Mouse (Mus musculus): ENCODE measurements around the gene Fkbp1a.
A peak's percentile ranks its signal among the peaks of the same experiment; 100 is the strongest.

Fkbp1a gene

DNA sequence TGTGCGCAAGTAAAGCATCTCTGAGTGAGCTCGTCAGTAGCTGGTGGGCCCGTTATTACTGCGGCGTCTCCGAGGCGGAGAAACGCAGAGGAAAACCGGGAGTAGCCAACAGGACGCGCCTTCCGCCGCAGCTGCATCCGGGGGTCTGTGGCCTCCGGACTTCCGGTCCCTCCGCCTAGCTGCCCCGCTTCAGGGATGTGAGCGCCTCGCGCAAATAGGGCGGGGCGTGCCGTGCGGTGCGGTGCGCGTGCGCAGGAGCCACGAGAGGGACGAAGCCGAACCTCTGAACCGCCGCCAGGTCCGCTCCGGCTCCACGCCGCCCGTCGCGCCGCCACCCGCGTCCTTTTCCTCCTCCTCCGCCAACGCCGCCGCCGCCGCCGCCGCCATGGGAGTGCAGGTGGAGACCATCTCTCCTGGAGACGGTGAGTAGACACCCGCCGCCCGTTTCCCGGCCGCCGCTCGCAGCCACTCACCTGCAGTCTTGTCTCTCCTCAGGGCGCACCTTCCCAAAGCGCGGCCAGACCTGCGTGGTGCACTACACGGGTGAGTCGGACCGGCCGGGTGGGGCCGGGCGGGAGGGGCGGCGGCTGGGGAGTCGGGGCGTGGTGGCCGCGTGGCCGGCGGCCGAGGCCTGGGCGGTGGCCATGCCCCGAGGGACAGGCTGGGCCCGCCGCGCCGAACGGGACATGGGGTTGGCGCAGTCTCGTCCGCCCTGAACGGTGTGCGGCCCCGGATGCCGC is at the start of gene Fkbp1a:
TSS of gene Fkbp1a (plus strand) at position 161 of the 740 bp plus-strand sequence.
- DNase-seq (ENCODE audit: low spot score), result peak; percentile 93

DNA sequence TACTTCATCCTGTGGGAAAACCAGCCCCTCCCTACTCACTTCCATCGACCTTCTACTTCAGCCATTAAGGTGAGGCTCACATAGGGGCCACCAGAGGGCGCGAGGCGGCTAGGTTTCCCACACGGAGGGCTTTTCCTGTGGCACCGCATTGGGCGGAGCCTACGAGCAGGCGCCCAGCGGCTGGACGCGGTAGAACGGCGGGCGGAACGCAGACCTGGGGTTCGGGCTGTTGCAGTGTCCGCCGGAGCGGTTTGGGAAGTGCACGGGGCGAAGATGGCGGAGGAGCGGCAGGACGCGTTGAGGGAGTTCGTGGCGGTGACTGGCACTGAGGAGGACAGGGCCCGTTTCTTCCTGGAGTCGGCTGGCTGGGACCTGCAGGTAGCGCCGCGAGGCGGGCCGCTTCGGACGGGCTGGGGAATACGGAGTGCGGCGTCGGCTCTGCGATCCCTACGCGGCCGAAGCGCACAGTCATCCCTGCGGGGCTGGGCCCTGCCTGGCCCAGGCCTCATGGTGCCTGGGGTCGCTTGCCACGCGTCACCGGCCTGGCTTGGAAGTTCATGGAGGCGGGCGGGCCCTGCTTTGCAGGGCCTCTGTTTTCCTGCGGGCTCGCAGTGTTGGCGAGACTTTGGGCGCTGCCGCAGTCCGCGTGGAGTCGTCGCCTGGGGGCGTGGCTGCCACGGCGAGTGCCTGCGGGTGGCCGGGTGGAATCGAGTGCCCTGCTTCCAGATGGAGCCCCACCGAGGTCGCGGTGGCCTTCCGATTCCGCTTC is 48.1 kb upstream of the Fkbp1a start, which contains the start of gene Nsfl1c:
TSS of gene Nsfl1c (plus strand) at position 148 of the 769 bp plus-strand sequence.
- peak; percentile 89 for DNase-seq (ENCODE audit: low spot score)

DNA sequence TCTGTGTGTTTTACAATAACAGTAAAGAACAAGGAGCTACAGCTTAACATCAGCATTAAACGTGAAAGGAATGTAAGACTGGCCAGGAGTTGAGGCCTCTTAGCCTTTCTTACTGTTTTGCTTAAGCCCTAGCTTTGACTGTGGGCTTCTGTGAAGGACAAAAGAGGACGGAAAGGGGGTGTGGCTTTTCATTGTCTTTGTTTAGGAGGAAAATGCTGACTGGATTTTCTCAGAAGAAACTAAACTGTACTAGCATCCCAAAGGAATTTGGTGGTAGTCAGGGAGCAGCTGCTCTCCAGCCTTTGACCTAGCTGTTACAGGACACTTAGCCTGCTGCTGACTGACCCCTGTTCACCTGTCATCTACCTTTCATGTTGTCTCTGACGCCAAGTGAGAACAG is 43.9 kb upstream of the Fkbp1a start:
- no peak for DNase-seq (ENCODE audit: low spot score)

DNA sequence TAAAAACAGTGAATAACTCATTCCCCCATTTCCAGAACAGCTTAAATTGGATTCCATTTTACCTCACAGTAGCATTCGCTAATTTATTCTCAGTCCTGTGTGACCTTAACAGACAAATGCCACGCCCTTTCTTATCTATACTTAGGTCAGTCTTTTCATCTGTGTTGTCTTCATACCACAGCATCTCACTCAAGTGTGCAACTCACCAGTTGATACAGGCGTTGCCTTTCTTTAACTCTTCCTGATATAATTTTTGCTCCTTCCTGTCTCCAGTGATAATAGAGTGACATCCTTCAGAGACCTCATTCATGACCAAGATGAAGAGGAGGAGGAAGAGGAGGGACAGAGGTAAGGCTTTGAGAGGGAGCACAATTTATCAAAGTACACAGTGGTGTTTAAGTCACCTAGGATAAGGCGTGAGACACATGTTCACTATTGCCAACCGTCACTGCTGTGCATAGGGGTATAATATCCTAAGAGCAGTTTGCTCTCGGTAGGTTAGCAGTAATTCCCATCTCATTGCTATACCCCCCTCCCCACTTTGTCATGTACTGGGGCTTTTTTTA is 41.8 kb upstream of the Fkbp1a start:
- DNase-seq (ENCODE audit: low spot score), result no peak

DNA sequence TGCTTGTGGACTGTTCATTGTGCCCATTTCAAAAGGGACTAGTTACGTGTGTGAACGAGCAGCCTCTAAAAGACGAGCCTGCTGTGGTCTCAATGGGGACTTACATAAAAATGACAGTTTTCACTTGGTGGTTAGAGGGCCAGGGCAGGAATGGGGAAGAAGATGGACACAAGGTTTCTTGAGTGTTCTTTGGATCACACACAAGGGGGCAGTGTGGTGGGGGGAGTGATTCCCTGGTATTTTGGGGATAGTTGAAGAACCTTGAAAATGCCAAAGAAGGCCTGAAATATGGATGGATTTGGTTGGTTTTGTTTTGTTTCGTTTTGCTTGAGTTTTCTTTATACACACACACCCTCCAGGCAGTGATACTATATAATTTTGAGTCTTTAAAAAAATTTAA is 38.1 kb upstream of the Fkbp1a start:
- no peak for DNase-seq (ENCODE audit: low spot score)

DNA sequence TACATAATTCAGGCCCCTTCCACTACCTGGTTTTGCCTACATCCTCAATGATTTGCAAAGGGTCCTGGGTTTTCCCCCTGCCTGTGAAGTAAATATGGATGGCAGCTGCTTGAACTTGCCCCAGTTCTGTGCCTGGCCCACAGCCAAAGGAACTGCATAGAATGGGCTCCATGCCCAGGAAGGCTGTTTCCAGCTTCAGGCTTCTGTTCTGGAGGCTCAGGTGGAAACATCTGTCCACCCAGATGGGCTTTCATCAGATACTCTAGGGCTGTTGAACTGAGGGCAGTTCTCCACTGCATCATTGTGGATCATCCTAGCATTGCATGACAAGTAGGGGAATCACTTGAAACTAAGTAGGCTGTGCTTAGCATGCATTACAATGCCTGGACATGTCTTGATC is 30.1 kb upstream of the Fkbp1a start:
- DNase-seq (ENCODE audit: low spot score), result no peak

DNA sequence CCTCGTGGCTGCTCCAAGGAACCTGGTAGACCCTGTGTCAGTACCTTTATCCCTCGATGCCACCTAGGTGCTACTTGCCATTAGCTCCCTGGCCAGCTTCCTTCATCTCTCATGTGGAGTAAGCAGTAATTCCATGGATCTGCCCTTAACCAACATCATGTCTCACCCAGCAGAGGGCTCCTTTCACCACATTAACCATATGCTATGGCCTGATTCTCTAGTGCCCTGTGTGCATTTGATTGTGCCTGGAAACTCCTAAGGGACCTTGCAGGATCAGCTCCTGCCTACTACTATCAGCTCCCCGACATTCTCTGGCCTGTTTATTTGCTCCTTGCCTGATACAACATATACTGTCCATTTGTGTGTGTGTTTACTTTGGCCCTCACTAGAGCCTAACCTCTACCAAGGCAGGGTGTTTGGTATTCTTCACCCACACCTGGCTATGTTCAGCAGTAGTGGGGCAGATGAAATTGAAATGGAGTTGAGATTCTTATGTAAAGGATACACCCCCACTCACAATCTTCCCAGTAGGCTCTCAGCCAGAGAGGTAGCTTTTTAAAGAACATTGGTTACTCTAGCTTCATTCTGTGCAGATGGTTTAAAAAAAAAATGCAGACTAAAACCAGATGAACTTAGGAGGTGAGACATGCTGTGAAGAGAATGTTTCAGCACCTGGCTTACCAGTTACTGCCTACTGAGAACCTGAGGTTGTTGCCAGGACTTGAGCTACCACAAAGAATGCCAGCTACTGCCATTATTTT is 28.6 kb upstream of the Fkbp1a start:
- peak; percentile 63 for DNase-seq (ENCODE audit: low spot score)

DNA sequence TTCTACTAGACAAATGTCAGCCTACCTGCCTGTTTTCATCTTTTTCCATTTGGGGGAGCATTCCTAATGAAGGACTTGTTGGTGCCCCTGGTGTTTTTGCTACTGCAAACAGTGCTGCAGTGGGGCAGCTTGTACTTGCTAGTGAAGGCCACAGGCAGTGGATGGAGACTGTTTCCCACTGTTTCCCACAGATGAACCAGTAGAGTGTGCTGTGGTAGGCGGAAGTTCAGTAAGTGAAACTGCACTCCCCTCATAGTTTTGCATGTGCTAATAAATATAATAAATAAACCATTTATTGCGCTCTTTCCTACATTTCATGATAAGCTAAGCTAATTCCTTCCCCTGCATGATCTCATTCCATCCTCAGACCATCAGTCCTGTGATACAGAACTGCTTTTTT is 23.3 kb upstream of the Fkbp1a start:
- no peak for DNase-seq (ENCODE audit: low spot score)

DNA sequence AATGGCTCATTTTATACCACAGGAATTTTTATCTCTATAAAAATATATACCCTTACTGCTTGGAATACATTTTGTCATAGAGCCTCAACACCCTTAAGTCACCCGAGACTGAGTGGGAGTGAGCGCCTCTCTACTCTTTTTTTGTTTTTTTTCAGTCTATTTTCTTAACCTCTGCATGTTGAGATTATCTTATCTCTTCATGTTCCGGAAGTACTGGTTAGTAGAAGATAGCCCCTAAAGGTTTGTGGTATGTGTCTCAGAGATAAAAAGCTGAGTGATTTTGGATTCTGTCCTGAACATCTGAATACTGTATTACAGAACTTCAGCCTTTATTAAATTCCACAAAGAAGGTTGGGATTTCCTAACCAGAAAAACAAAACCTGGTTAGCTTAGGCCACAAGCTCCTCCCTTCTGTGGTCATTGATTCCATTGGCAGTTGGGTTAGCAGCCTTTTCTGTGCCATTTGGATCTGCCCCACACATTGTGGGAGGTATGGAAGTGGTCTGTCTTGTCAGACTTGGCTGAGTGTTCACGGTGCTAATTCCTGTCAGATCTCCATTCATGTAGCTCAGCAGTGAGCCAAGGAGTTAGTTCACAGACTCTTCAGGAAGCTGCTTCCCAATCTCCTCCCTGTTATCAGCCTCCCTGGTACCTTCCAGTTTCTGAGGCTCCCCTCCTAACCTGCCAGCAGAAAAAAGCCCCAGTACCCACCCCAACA is 17.8 kb upstream of the Fkbp1a start:
- no peak for DNase-seq (ENCODE audit: low spot score)

DNA sequence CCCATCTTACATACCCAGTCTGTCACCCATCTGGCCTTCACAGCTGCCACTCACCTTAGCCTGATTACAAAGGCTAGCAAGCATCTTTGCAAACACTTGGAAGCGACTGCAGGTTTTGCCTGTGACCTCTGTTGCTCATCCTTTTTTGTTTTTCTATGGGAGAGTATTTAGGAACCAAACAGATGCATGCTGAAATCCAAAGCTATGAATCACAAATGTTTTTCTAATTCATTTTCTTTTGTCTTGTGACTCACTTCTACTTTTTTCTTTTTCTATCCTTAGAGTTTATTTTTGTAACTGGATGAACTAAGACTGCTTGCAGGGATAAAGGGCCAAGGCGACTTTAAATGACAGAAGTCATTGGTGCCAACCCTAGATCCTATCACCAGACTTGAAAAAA is 16.8 kb upstream of the Fkbp1a start:
- DNase-seq (ENCODE audit: low spot score), result no peak

DNA sequence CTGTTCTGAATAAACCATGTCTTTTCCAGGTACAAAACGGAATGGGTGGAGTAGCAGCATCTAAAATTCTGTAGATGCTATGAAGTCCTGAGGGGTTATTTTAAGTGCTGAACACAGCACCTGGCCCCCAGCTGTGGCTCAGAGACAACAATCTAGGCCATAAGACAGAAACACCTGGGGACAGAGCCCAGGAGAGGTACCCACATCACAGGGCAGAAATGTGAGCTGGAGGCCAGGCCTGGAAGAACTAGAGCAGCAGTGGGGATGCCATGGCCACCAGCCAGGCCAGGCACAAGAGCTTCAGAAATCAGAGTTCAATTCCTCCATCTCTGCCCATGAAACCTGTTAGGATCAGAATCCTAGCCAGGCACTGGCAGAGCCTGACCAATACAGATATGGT is 14.2 kb upstream of the Fkbp1a start:
- DNase-seq (ENCODE audit: low spot score), result no peak

DNA sequence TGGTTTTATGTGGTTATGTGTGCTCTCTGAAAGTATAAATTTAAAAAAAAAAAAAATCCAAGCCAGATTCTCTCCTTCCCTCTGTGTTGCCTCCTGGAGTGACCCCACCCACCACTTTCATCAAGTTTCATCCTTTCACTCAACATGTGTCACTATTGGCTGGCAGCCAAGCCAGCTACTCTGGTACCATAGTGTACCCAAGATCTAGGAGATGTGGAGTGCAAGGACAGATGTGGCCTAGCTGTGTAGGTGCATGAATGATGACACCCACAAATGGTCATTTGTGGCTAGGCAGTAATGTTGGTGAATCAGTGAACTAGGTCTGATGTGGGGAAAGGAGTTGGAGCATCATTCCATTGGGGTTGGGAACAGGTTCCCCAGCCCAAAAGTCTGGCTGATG is 13.1 kb upstream of the Fkbp1a start:
- no peak for DNase-seq (ENCODE audit: low spot score)

DNA sequence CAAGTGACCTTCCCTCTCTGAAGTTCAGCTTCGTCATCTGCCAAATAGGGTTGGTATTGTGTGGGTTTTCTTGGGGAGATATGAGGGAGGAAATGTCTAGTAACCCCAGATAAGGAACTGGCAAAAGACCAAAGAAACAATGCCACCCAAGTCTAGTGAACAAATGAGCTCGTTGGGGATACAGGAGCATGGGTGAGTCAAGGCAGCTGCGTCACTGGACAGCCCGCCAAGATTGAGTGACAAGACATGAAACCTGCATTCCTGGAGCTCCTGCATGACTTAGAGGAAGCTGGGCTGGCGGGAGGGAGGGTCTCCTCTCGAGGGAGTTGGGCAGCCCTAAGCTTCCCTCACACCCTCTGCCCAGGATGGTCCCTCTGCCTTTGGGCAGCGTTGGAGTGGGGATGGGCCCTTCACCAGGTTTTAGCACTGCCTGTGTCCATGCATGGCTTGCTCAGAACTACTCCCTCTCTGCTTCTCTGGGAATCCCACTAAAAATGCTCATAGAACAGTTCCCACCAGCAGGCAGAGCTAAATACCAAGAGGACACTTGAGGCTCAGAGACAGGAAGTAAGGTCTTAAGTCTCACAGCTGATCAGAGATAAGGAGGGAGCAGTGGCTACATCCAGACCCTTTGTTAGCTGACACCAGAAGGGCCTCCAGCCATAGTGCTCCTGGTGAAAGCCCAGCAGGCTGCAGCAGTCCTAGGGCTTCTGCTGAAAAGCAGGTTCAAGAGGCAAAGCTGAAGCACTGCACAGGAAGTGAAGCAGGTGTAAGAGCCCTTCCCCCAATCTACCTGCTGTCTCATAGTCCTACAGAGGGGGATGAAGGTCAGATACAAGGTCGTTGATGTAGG is 11.7 kb upstream of the Fkbp1a start:
- DNase-seq (ENCODE audit: low spot score), result no peak

DNA sequence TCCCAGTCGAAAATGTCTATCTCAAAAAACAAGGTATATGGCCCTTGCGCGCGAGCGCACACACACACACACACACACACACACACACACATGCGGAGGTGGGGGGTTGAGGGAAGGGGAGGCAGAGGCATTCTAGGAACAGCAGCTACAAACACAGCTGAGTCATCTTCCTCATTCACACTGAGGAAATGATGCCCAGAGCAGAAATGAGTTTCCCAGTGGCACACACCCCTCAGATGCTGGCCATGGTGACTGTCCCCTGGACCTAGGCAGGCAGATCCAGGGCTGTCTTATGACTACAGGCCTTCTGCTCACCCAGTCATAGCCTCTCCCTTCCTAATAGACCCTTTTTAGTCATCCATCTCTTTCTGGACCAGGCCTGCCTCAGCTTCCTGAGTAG is 8.7 kb upstream of the Fkbp1a start:
- no peak for DNase-seq (ENCODE audit: low spot score)

DNA sequence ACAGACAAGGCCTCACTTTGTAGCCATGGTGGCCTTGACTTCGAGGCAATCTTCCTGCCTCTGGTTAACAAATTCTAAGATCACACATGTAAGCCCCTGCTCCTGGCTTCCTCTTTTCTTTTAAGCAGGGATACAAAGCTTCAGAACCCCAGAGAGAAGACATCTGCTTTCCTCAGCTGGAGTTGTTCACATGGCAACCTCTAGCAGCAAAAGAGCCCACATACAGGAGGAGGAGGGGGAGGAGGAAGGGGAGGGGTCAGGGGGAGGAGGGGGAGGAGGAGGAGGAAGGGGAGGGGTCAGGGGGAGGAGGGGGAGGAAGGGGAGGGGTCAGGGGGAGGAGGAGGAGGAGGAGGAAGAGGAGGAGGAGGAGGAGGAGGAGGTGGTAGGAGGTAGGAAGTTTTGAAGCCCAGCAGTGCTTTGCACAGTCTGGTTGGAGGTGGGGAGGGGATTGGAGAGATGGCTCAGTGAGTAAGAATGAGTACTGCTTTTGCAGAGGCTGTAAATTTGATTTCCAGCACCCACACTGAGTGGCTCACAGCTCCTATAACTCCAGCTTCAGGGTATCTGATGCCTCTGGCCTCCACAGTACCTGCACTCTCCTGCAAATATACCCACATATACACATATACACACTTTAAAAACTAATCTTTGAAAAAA is 6.2 kb upstream of the Fkbp1a start:
- no peak for DNase-seq (ENCODE audit: low spot score)

DNA sequence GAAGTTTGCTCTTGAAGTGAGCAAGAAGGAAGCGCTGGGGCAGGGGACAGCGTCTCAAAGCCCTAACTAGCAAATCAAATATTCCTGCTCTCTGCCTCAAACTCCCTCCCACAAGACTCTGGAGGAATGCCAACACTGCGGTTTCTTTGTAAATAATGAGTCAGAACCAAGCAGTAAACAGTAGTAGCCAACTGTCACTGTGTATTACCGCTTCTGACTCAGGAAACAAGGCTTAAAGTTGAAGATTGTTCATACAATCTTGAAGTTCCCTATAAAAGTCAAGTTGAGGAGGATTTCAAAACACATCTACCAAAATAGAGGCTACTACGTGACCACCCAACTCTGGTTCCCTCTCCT is 5.7 kb upstream of the Fkbp1a start:
- DNase-seq (ENCODE audit: low spot score), result no peak

DNA sequence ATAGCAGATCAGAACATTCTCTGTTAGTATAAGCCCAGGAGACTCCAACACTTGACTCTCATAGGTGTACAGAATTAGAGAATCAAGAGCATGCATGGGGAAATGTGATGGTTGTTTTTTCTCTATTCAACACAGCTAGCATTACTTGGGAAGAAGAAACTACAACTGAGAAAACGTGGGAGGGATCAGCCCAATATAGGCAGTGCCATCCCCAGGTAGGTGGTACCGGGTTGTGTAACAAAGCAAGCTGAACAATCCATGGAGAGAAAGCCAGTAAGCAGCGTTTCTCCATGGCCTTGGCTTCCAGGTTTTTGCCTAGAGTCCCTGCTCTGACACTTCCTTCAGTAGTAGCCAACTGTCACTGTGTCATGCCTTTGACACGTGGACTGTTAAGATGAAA is 3.6 kb upstream of the Fkbp1a start:
- DNase-seq (ENCODE audit: low spot score), result no peak

DNA sequence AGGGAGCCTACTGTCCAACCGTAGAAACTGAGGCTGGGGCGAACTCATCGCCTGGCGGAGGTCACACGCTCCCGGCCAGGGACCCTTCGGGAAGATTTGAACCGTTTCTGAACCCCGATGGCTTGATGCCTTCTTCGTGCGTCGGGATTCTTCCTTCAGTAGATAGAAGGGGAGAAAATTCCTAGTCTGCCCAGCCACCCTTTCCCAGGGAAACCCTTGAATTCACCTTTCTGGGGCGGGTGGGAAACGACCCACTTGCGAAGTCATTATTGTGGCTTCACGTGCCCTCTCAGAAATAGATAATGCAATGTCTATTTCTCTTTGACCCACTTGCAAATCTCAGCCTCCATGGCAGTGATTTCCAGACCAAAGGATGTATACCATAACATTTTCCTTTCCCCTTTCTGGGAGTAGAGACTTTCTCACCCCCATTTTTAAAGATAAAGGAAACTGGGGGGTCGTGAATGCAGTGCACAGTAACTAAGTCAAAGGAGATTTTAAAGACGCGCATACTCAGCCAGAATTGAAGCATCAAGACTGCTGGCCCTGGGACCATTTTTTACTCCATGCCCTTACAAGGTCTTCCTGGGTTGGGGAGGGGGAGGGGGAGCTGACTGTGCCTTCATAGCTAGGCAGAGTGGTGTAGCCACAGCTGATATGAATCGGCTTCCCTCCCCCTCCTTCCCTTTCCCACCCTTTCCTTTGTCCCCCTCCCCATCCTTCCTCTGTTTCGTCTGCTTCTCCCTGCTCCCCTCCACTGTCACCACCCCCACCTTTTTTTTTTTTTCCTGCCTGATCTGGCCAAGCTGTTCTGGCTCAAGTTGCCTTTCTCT is 996 bp downstream of the Fkbp1a start:
- peak; percentile 46 for DNase-seq (ENCODE audit: low spot score)

DNA sequence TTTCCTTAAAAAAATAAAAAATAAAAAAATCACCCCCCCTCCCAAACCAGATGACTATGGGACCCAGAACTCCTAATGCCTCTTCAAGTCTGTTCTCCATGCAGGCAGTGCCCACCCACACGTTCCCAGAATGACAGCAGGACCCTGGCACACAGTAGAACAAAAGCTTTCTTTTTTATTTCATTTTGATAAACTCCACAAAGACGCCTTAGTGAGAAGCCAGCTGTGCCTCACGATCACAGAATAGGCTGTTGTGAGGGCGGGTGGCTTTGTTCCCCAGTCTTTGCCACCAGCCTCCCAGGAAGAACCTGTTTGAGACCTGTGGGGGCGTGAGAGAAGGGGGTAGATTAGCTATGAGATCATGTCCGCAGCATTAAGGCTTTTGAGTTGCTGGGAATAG is 2.4 kb downstream of the Fkbp1a start:
- peak; percentile 53 for DNase-seq (ENCODE audit: low spot score)

DNA sequence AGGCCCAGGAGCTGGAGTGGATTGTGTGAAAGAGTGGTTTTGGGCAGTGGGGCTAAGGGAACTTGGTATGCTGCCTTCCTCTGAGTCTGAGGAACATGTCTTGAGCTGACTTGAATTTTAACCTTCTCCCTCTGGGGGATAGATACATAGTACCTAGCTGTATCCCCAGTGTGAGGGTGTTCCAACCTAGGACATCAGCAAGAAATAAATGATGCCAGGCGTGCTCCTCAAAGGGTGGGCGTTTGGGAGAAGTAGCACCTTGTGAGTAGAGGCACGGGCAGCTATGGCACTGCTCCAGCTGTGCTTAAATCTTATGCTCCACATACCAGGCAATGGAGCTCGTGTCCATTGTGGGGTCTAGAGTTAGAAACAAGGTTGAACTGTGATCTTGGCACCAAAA is 4.3 kb downstream of the Fkbp1a start:
- no peak for DNase-seq (ENCODE audit: low spot score)
